Mouse (Mus musculus) adrenal gland, adult 18-20 months (tissue): ENCODE data around the gene Tax1bp1. TPM values are rescaled to one million over a fixed set of nuclear protein-coding genes. Genes with fewer than 3 reads are reported as not detected.
"Not testable (repeated sequence)": the region's sequence is repeated elsewhere in the genome, so short reads cannot be mapped to it uniquely, and the experiment has no call there.

Experiments used
- DNase-seq, 2 experiments: peaks; one replicate each; pipeline ENCODE4 v3.0.0; 2021 to 2022; ENCODE audit warnings: low spot score in 2 of 2
- long read RNA-seq, 2 experiments: library from polyadenylated mRNA; stranded (forward); transcript quantifications; one replicate each; pipeline ENCODE4 v2.0.0; 2021
- total RNA-seq, 2 experiments: library from RNA; stranded (reverse); gene quantifications; 1 replicate in 1 of 2; 2 replicates in 1 of 2; pipeline ENCODE4 v1.2.3; 2021

Gene Tax1bp1
- 100 to 1,000 TPM; 165 to 203 TPM for total RNA-seq
- long read RNA-seq, experiment 1, transcript Tax1bp1-201 (18 exons, 3,285 nt), result major isoform, 193 of 216 reads
- long read RNA-seq, experiment 1, partial matches to known transcripts, result 11 of 216 reads
- long read RNA-seq, experiment 1, other reads (novel, unspliced or antisense), result 12 of 216 reads
- long read RNA-seq, experiment 2, transcript Tax1bp1-201 (18 exons, 3,285 nt), result major isoform, 287 of 413 reads
- long read RNA-seq, experiment 2, partial matches to known transcripts, result 105 of 413 reads
- long read RNA-seq, experiment 2, other reads (novel, unspliced or antisense), result 21 of 413 reads

- peak; percentile 91 to 94 for DNase-seq
Measured at GRCm38 (mm10) chr6:52713104-52713896, at the start of gene Tax1bp1. TSS of gene Tax1bp1 (plus strand) at chr6:52713729.

- DNase-seq, result no peak
Measured at GRCm38 (mm10) chr6:52667641-52668040, 45.9 kb upstream of the Tax1bp1 start.

- DNase-seq, result not testable (repeated sequence)
Measured at GRCm38 (mm10) chr6:52669878-52670277, 43.7 kb upstream of the Tax1bp1 start.

- DNase-seq, result no peak
Measured at GRCm38 (mm10) chr6:52671791-52672190, 41.7 kb upstream of the Tax1bp1 start.

- DNase-seq, result no peak
Measured at GRCm38 (mm10) chr6:52672539-52672938, 41.0 kb upstream of the Tax1bp1 start.

- DNase-seq, result no peak
Measured at GRCm38 (mm10) chr6:52673706-52674105, 39.8 kb upstream of the Tax1bp1 start.

GRCm38 (mm10) chr6:52674541-52674940 lies 39.0 kb upstream of the Tax1bp1 start:
- DNase-seq, result peak in 1 of 2 experiments; percentile 23

GRCm38 (mm10) chr6:52675222-52675921 lies 38.2 kb upstream of the Tax1bp1 start:
- no peak for DNase-seq

GRCm38 (mm10) chr6:52677534-52677933 lies 36.0 kb upstream of the Tax1bp1 start:
- DNase-seq, result not testable (repeated sequence)

- DNase-seq, result no peak
Measured at GRCm38 (mm10) chr6:52679565-52679964, 34.0 kb upstream of the Tax1bp1 start.

GRCm38 (mm10) chr6:52680458-52681032 lies 33.0 kb upstream of the Tax1bp1 start:
- no peak for DNase-seq

GRCm38 (mm10) chr6:52681847-52682485 lies 31.6 kb upstream of the Tax1bp1 start:
- DNase-seq, result no peak

- no peak for DNase-seq
Measured at GRCm38 (mm10) chr6:52682607-52683006, 30.9 kb upstream of the Tax1bp1 start.

GRCm38 (mm10) chr6:52686901-52687500 lies 26.5 kb upstream of the Tax1bp1 start:
- no peak for DNase-seq

- no peak for DNase-seq
Measured at GRCm38 (mm10) chr6:52690365-52690764, 23.2 kb upstream of the Tax1bp1 start.

- DNase-seq, result no peak
Measured at GRCm38 (mm10) chr6:52691800-52692199, 21.7 kb upstream of the Tax1bp1 start.

GRCm38 (mm10) chr6:52692451-52693063 lies 21.0 kb upstream of the Tax1bp1 start:
- peak; percentile 36 to 50 for DNase-seq

GRCm38 (mm10) chr6:52697964-52698535 lies 15.5 kb upstream of the Tax1bp1 start:
- DNase-seq, result no peak

- DNase-seq, result no peak
Measured at GRCm38 (mm10) chr6:52699050-52699449, 14.5 kb upstream of the Tax1bp1 start.

GRCm38 (mm10) chr6:52699899-52700298 lies 13.6 kb upstream of the Tax1bp1 start:
- DNase-seq, result no peak
